Mouse (Mus musculus): ENCODE results near the gene Zc3h10. TPM values are rescaled to one million over a fixed set of nuclear protein-coding genes. Genes with fewer than 3 reads are reported as not detected.

Gene Zc3h10
- 29.8 and 36.6 TPM in 2 replicates for polyA plus RNA-seq (2012; ENCODE audit: low replicate concordance)

GRCm38 (mm10) chr10:128547361-128548032, at the start of gene Zc3h10:
TSS of gene Zc3h10 (minus strand) at chr10:128547774.

GRCm38 (mm10) chr10:128589464-128590192, 42.1 kb upstream of the Zc3h10 start, which contains the start of gene Erbb3:
TSS of gene Erbb3 (minus strand) at chr10:128589652.

GRCm38 (mm10) chr10:128565788-128566531, 18.4 kb upstream of the Zc3h10 start, which contains the start of gene Pa2g4:
TSS of gene Pa2g4 (minus strand) at chr10:128565987.

GRCm38 (mm10) chr10:128548947-128549681, 1.5 kb upstream of the Zc3h10 start, which contains the start of gene Rpl41:
TSS of gene Rpl41 (minus strand) at chr10:128549305.

GRCm38 (mm10) chr10:128525671-128526308, 21.8 kb downstream of the Zc3h10 start, which contains the start of gene Esyt1:
TSS of gene Esyt1 (minus strand) at chr10:128525871.

GRCm38 (mm10) chr10:128498590-128498989, 49.0 kb downstream of the Zc3h10 start, which contains the start of gene Myl6b:
TSS of gene Myl6b (minus strand) at chr10:128498685.

GRCm38 (mm10) chr10:128493695-128494666, 53.6 kb downstream of the Zc3h10 start, which contains the start of gene Myl6:
TSS of gene Myl6 (minus strand) at chr10:128494145.

Other genes with a start within 250 kb of the Zc3h10 start
- 0.23 TPM in 1 of 2 replicates, not detected in the other for gene Il23a, start 249.0 kb downstream of the Zc3h10 start, polyA plus RNA-seq (2012; ENCODE audit: low replicate concordance)
- gene Pan2, start 244.4 kb downstream of the Zc3h10 start, polyA plus RNA-seq (2012; ENCODE audit: low replicate concordance), result 4.9 and 7.2 TPM in 2 replicates
- 29.2 and 43.5 TPM in 2 replicates for gene Cnpy2, start 225.3 kb downstream of the Zc3h10 start, polyA plus RNA-seq (2012; ENCODE audit: low replicate concordance)
- gene Cs, start 210.0 kb downstream of the Zc3h10 start, polyA plus RNA-seq (2012; ENCODE audit: low replicate concordance), result 9.9 and 31.8 TPM in 2 replicates
- gene Coq10a, start 178.8 kb downstream of the Zc3h10 start, polyA plus RNA-seq (2012; ENCODE audit: low replicate concordance), result 10.2 and 25.7 TPM in 2 replicates
- 59.6 and 62.0 TPM in 2 replicates for gene Ankrd52, start 170.7 kb downstream of the Zc3h10 start, polyA plus RNA-seq (2012; ENCODE audit: low replicate concordance)
- not detected in 2 replicates for gene Slc39a5, start 146.5 kb downstream of the Zc3h10 start, polyA plus RNA-seq (2012; ENCODE audit: low replicate concordance)
- gene Nabp2, start 136.3 kb downstream of the Zc3h10 start, polyA plus RNA-seq (2012; ENCODE audit: low replicate concordance), result 115 and 117 TPM in 2 replicates
- gene Rnf41, start 136.1 kb downstream of the Zc3h10 start, polyA plus RNA-seq (2012; ENCODE audit: low replicate concordance), result 20.2 and 20.7 TPM in 2 replicates
- 167 and 293 TPM in 2 replicates for gene Smarcc2, start 88.5 kb downstream of the Zc3h10 start, polyA plus RNA-seq (2012; ENCODE audit: low replicate concordance)
- gene Myl6, start 53.6 kb downstream of the Zc3h10 start, polyA plus RNA-seq (2012; ENCODE audit: low replicate concordance), result 68.9 and 549 TPM in 2 replicates
- gene Myl6b, start 49.1 kb downstream of the Zc3h10 start, polyA plus RNA-seq (2012; ENCODE audit: low replicate concordance), result 2.2 TPM in 2 replicates
- 177 and 239 TPM in 2 replicates for gene Esyt1, start 21.9 kb downstream of the Zc3h10 start, polyA plus RNA-seq (2012; ENCODE audit: low replicate concordance)
- gene Rpl41, start 1.5 kb upstream of the Zc3h10 start, polyA plus RNA-seq (2012; ENCODE audit: low replicate concordance), result 1,750 and 7,475 TPM in 2 replicates
- gene Pa2g4, start 18.2 kb upstream of the Zc3h10 start, polyA plus RNA-seq (2012; ENCODE audit: low replicate concordance), result 93.8 and 156 TPM in 2 replicates
- gene Erbb3, start 41.9 kb upstream of the Zc3h10 start, polyA plus RNA-seq (2012; ENCODE audit: low replicate concordance), result 1.8 TPM in 2 replicates
- gene Rps26, start 79.0 kb upstream of the Zc3h10 start, polyA plus RNA-seq (2012; ENCODE audit: low replicate concordance), result 309 and 4,118 TPM in 2 replicates
- gene Ikzf4, start 98.2 kb upstream of the Zc3h10 start, polyA plus RNA-seq (2012; ENCODE audit: low replicate concordance), result 3.9 and 4.3 TPM in 2 replicates
- gene Suox, start 126.3 kb upstream of the Zc3h10 start, polyA plus RNA-seq (2012; ENCODE audit: low replicate concordance), result 1.3 and 4.4 TPM in 2 replicates
- 31.8 and 41.9 TPM in 2 replicates for gene Rab5b, start 148.5 kb upstream of the Zc3h10 start, polyA plus RNA-seq (2012; ENCODE audit: low replicate concordance)
- gene Pmel, start 156.4 kb upstream of the Zc3h10 start, polyA plus RNA-seq (2012; ENCODE audit: low replicate concordance), result 0.13 TPM in 1 of 2 replicates, not detected in the other
- gene Cdk2, start 157.3 kb upstream of the Zc3h10 start, polyA plus RNA-seq (2012; ENCODE audit: low replicate concordance), result 14.0 and 16.9 TPM in 2 replicates
- gene Dgka, start 197.1 kb upstream of the Zc3h10 start, polyA plus RNA-seq (2012; ENCODE audit: low replicate concordance), result 43.6 and 56.3 TPM in 2 replicates
- gene Pym1, start 200.1 kb upstream of the Zc3h10 start, polyA plus RNA-seq (2012; ENCODE audit: low replicate concordance), result 183 and 229 TPM in 2 replicates
- 0.37 and 0.57 TPM in 2 replicates for gene Mmp19, start 243.1 kb upstream of the Zc3h10 start, polyA plus RNA-seq (2012; ENCODE audit: low replicate concordance)

All from hematopoietic multipotent progenitor cell, adult 10-12 weeks (in vitro differentiated cells).